Mouse (Mus musculus) retina, postnatal 1 day (tissue): ENCODE results near the gene Snorc.
"Not testable (repeated sequence)": the region's sequence is repeated elsewhere in the genome, so short reads cannot be mapped to it uniquely, and the experiment has no call there.

Source experiments
- DNase-seq: peaks from one replicate; pipeline ENCODE4 v3.0.0-alpha.2; 2012

Gene Snorc

GRCm38 (mm10) chr1:87469971-87470370 lies at the start of gene Snorc:
Gene Snorc, plus strand, starts transcription at chr1:87470271.
- DNase-seq = not testable (repeated sequence)

- no peak for DNase-seq
Observed at GRCm38 (mm10) chr1:87435125-87435524, 34.9 kb upstream of the Snorc start.

- DNase-seq = no peak
Observed at GRCm38 (mm10) chr1:87436583-87436982, 33.5 kb upstream of the Snorc start.

- DNase-seq = peak; percentile 71
Observed at GRCm38 (mm10) chr1:87447183-87448104, 22.6 kb upstream of the Snorc start.

GRCm38 (mm10) chr1:87449432-87449831 lies 20.6 kb upstream of the Snorc start:
- DNase-seq = no peak

- no peak for DNase-seq
Observed at GRCm38 (mm10) chr1:87456425-87456824, 13.6 kb upstream of the Snorc start.

- no peak for DNase-seq
Observed at GRCm38 (mm10) chr1:87458045-87458444, 12.0 kb upstream of the Snorc start.

- DNase-seq = not testable (repeated sequence)
Observed at GRCm38 (mm10) chr1:87459856-87460255, 10.2 kb upstream of the Snorc start.

- no peak for DNase-seq
Observed at GRCm38 (mm10) chr1:87467469-87467868, 2.6 kb upstream of the Snorc start.

GRCm38 (mm10) chr1:87468321-87468720 lies 1.8 kb upstream of the Snorc start:
- DNase-seq = peak; percentile 30

GRCm38 (mm10) chr1:87471914-87472313 lies 1.8 kb downstream of the Snorc start:
- DNase-seq = no peak

- DNase-seq = no peak
Observed at GRCm38 (mm10) chr1:87472576-87472975, 2.5 kb downstream of the Snorc start.

GRCm38 (mm10) chr1:87475076-87475895 lies 5.2 kb downstream of the Snorc start:
- peak; percentile 54 for DNase-seq

- no peak for DNase-seq
Observed at GRCm38 (mm10) chr1:87482546-87482945, 12.5 kb downstream of the Snorc start.

GRCm38 (mm10) chr1:87486386-87486785 lies 16.3 kb downstream of the Snorc start:
- DNase-seq = no peak

- DNase-seq = no peak
Observed at GRCm38 (mm10) chr1:87492285-87492684, 22.2 kb downstream of the Snorc start.

GRCm38 (mm10) chr1:87493542-87493941 lies 23.5 kb downstream of the Snorc start:
- peak; percentile 83 for DNase-seq

GRCm38 (mm10) chr1:87505524-87505923 lies 35.5 kb downstream of the Snorc start:
- no peak for DNase-seq

- DNase-seq = no peak
Observed at GRCm38 (mm10) chr1:87507857-87508256, 37.8 kb downstream of the Snorc start.

GRCm38 (mm10) chr1:87508591-87509560 lies 38.8 kb downstream of the Snorc start:
- peak; percentile 69 for DNase-seq

GRCm38 (mm10) chr1:87509561-87510165 lies 39.6 kb downstream of the Snorc start, which contains the start of gene Neu2:
Gene Neu2, plus strand, starts transcription at chr1:87509889.
- peak; percentile 50 for DNase-seq

GRCm38 (mm10) chr1:87510166-87510691 lies 40.2 kb downstream of the Snorc start:
- peak; percentile 88 for DNase-seq
